Mouse (Mus musculus) midbrain, embryonic 10.5 days (tissue): ENCODE measurements around the gene Eci1. TPM values are rescaled to one million over a fixed set of nuclear protein-coding genes. Genes with fewer than 3 reads are reported as not detected.

Experiments used
- DNase-seq: peaks from one replicate; pipeline ENCODE4 v3.0.0-alpha.2; 2017; ENCODE audit warnings: low spot score
- H3K27ac ChIP-seq: fragments of 300-500 bp; sonication (generic); replicated peaks from 2 replicates; pipeline ENCODE4 v1.5.1; 2016; ENCODE audit warnings: mild to moderate bottlenecking
- H3K27me3 ChIP-seq: fragments of 300-500 bp; sonication (generic); 2 replicates; pipeline ENCODE4 v1.6.1; 2016; ENCODE audit warnings: low read depth, mild to moderate bottlenecking; ENCODE audit not compliant: poor library complexity, severe bottlenecking
- H3K36me3 ChIP-seq: fragments of 300-500 bp; sonication (generic); 2 replicates; pipeline ENCODE4 v1.6.1; 2016; ENCODE audit warnings: mild to moderate bottlenecking, moderate library complexity
- H3K4me1 ChIP-seq: fragments of 300-500 bp; sonication (generic); 2 replicates; pipeline ENCODE4 v1.6.1; 2016
- H3K4me3 ChIP-seq: fragments of 300-500 bp; sonication (generic); 2 replicates; pipeline ENCODE4 v1.5.1; 2016; ENCODE audit warnings: mild to moderate bottlenecking, moderate library complexity
- H3K9me3 ChIP-seq: fragments of 300-500 bp; sonication (generic); replicated peaks from 2 replicates; pipeline ENCODE4 v1.6.1; 2016; ENCODE audit warnings: mild to moderate bottlenecking
- WGBS: fragments of 180-500 bp; shearing (Covaris S2); methylation state at CpG from one replicate; pipeline ENCODE4 v1.1.7; 2016; 5-methylcytosine and 5-hydroxymethylcytosine counted together
- polyA plus RNA-seq: library from polyadenylated mRNA; unstranded; fragments of >200 nt; fragmentation: Nextera tagmentation; extraction: Ambion mirVana; gene quantifications from 2 replicates; pipeline ENCODE4 v1.2.1, GENCODE M21; 2016

Eci1 gene
- 78.8 and 82.4 TPM in 2 replicates for polyA plus RNA-seq

- peak; percentile 94 for DNase-seq
- Histone ChIP-seq H3K4me3 (peak within 1 kb of the TSS; percentile 89), H3K27ac (peak within 1 kb of the TSS; percentile 98), H3K4me1 (peaks cover 20% of the 10 kb centered on the region), H3K36me3 (peaks cover 59% of the 10 kb centered on the region), H3K9me3 (no peaks in the 10 kb centered on the region), H3K27me3 (no peaks in the 10 kb centered on the region)
- WGBS = under 1% methylated on average over 48 of the region's 48 CpGs
Observed at GRCm38 (mm10) chr17:24426471-24427169, at the start of gene Eci1. Eci1 (plus strand) TSS chr17:24426641.

DNA sequence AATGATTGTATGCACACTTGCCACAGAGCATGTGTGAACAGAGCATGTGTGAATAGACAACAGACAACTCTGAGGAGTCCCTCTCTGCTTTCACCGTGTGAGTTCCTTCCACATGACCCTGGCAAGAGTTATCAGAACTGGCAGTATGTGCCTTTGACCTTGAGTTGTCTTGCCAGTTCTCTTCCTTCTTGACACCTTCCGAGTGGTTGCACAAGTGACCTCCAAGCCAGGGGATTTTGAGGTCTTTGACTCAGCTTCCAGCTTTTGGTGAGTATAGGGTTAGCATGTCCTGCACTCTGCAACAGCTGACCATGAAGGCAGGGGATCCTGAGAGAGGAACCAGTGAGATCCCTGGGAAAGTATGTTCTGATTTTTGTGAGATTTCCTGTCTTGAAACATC, 47.9 kb upstream of the Eci1 start:
- H3K9me3 ChIP-seq = no peaks in the 10 kb centered on the region
- no peaks in the 10 kb centered on the region for H3K27me3 ChIP-seq
- DNase-seq = no peak
- 91% methylated on average over 2 of the region's 2 CpGs for WGBS
- H3K4me1 ChIP-seq = no peaks in the 10 kb centered on the region
- no peak overlapping the region for H3K27ac ChIP-seq
- H3K4me3 ChIP-seq = no peak overlapping the region
- H3K36me3 ChIP-seq = peaks cover 50% of the 10 kb centered on the region

DNA sequence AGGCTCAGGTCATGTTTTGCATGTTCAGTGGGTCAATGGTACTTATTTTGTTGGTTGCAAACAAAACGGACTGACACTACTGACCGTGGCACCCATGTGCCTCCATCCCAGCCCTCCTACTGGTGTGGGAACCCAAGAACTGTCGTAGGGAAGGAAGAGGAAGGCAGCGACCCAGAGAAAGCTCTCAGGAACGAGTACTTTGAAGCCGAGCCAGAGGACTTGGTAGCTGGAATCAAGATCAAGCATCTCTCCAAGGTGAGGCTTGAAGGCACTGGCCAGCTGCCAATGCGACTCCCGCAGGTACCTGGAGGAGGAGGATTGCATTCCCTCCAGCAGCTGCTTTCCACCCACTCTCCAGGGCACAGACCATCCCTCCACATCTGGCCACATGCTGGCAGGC, 42.7 kb upstream of the Eci1 start:
- 87% methylated on average over 8 of the region's 8 CpGs for WGBS
- no peak for DNase-seq
- Histone ChIP-seq H3K27me3 (no peaks in the 10 kb centered on the region), H3K9me3 (no peaks in the 10 kb centered on the region), H3K36me3 (peaks cover 59% of the 10 kb centered on the region), H3K27ac (no peak overlapping the region), H3K4me3 (no peak overlapping the region), H3K4me1 (no peaks in the 10 kb centered on the region)

DNA sequence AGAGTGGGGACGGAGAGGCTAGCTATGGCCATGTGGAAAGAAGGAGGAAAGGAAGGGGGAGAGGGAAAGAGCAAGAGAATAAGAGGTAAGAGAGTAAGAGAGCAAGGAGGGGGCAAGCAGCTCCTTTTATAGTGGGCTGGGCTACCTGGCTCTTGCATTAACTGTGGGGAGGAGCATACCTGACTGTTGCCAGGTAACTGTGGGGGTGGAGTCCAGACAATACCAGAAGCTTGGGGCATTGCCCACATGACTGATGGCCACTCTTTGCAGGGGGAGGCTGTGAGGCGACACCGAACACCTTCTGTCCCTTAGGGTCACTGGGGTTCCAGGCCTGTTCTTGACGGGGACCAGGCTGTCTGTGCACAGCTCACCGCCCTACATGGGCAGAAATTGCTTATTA, 37.7 kb upstream of the Eci1 start:
- Histone ChIP-seq H3K9me3 (no peaks in the 10 kb centered on the region), H3K27ac (no peak overlapping the region), H3K4me3 (no peak overlapping the region), H3K27me3 (no peaks in the 10 kb centered on the region), H3K4me1 (no peaks in the 10 kb centered on the region), H3K36me3 (peaks cover 46% of the 10 kb centered on the region)
- no peak for DNase-seq
- 88% methylated on average over 5 of the region's 5 CpGs for WGBS

DNA sequence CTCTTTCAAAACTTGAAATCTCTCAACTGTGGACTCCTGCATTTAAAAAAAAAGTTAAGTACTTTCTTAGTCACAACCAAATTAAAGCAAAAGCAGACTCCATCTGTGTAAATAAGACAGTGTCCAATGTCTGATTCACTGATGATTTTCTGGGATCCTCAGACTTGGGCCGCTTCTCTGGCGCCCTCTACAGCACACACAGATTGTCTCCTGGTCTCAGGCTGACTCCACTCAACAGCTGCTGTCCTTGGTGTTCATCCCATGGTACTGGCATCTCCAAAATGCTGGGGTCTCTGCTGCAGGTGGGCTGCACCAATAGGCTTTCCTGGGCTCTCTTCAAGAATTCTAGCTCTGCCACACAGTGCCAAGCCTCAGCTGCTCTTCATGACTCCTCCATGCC, 36.6 kb upstream of the Eci1 start:
- WGBS = 0% methylated on average over 2 of the region's 2 CpGs

DNA sequence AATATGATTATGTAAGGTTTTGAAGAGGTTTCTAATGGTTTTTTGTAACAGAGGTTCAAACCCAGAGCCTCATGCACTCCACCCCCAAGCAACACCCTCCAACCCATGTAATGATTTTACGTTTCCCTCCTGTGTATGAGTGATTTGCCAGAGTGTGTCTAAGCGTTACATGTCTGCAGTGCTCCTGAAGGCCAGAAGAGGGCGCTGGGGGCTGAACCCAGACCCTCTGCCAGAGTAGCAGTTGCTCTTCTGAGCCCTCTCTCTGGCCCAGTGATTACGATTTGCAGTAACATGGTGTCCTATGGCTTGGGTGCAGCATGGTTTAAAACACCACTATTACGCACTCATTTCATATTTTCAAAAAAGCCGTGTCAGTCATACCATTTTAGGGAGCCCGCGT, 35.3 kb upstream of the Eci1 start:
- 69% methylated on average over 8 of the region's 8 CpGs for WGBS
- Histone ChIP-seq H3K27me3 (no peaks in the 10 kb centered on the region), H3K27ac (no peak overlapping the region), H3K4me1 (no peaks in the 10 kb centered on the region), H3K36me3 (peaks cover 23% of the 10 kb centered on the region), H3K9me3 (no peaks in the 10 kb centered on the region), H3K4me3 (no peak overlapping the region)
- DNase-seq = no peak

More for the DNA sequence above, 36.6 kb upstream of the Eci1 start:
- Histone ChIP-seq H3K27ac (no peak overlapping the region), H3K36me3 (peaks cover 35% of the 10 kb centered on the region), H3K4me3 (no peak overlapping the region), H3K4me1 (no peaks in the 10 kb centered on the region), H3K27me3 (no peaks in the 10 kb centered on the region), H3K9me3 (no peaks in the 10 kb centered on the region)
- DNase-seq = peak; percentile 36

- H3K4me3 ChIP-seq = no peak overlapping the region
- 33% methylated on average over 4 of the region's 4 CpGs for WGBS
- peaks cover 15% of the 10 kb centered on the region for H3K36me3 ChIP-seq
- no peak for DNase-seq
- no peaks in the 10 kb centered on the region for H3K4me1 ChIP-seq
- no peak overlapping the region for H3K27ac ChIP-seq
- no peaks in the 10 kb centered on the region for H3K27me3 ChIP-seq
- H3K9me3 ChIP-seq = no peaks in the 10 kb centered on the region
Observed at GRCm38 (mm10) chr17:24393527-24393926, 32.9 kb upstream of the Eci1 start.

DNA sequence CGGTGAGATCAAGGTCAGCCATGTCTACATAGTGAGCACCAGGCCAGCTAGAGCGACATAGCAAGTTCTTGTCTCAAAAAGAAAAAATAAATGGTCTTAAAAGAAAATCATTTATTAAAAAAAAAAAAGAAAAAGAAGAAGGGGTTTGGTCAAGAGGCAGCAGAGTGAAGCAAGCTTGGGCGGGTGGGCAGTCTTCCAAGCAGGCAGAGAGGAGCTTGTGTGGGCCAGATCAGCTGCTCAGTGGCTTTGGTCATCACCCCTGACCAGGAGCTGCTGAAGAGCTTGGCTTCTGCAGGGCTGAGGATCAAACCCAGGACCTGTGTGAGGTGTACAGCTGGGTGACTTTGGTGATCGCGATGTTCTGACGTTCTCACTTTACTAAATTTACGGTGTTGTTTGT, 32.0 kb upstream of the Eci1 start:
- Histone ChIP-seq H3K27ac (no peak overlapping the region), H3K27me3 (no peaks in the 10 kb centered on the region), H3K4me1 (no peaks in the 10 kb centered on the region), H3K4me3 (no peak overlapping the region), H3K36me3 (peaks cover 17% of the 10 kb centered on the region), H3K9me3 (no peaks in the 10 kb centered on the region)
- DNase-seq = no peak
- 92% methylated on average over 7 of the region's 7 CpGs for WGBS

DNA sequence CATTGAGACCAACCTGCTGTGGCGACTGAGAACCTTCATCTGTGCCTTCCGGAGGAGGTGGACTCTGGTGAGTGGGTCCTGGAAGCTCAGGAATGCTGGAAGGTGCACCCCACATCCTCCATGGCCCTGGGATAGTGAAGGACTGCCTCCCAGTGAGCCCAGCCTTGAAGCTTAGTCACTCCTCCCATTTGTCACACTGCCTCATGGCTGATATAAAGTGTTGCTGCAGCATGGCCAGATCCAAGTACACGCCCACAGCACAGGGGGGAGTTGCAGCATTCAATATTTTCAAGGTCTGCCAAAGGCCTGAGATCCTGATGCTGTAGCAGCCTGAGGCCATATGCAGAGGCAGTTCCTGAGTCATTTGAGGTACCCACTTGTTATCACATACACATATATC, 24.1 kb upstream of the Eci1 start:
- 72% methylated on average over 3 of the region's 3 CpGs for WGBS
- Histone ChIP-seq H3K27ac (no peak overlapping the region), H3K4me1 (no peaks in the 10 kb centered on the region), H3K27me3 (no peaks in the 10 kb centered on the region), H3K36me3 (peaks cover 77% of the 10 kb centered on the region), H3K4me3 (no peak overlapping the region), H3K9me3 (no peaks in the 10 kb centered on the region)
- DNase-seq = no peak

DNA sequence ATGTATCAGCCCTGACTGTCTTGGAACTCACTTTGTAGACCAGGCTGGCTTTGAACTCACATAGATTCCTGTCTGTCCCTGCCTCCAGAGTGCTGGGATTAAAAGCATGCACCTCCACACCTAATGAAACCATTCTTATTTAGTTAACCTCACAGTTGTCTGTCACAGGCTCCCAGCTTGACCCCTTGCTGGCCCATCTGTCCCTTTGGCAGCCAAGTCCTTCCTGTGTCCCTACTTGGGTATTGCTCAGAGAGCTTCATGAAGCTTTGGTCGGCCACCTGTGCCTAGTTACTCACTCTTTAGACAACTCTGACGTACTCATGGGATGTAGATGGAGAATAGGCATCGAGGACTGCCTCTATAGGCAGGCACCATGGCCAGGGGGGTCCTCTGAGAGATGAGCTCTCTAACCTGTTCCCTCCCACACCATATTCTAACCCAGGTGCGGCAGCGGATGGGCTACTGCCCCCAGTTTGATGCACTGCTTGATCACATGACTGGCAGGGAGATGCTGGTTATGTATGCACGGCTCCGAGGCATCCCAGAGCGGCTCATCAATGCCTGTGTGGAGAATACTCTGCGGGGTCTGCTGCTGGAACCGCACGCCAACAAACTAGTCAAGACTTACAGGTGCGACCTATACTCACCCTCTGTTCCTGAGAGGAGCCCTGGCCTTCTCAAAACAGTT, 19.2 kb upstream of the Eci1 start:
- peaks cover 80% of the 10 kb centered on the region for H3K36me3 ChIP-seq
- 90% methylated on average over 12 of the region's 12 CpGs for WGBS
- H3K27ac ChIP-seq = no peak overlapping the region
- no peak overlapping the region for H3K4me3 ChIP-seq
- DNase-seq = no peak
- no peaks in the 10 kb centered on the region for H3K27me3 ChIP-seq
- H3K9me3 ChIP-seq = no peaks in the 10 kb centered on the region
- no peaks in the 10 kb centered on the region for H3K4me1 ChIP-seq

- H3K9me3 ChIP-seq = no peaks in the 10 kb centered on the region
Observed at GRCm38 (mm10) chr17:24413557-24414211, 12.8 kb upstream of the Eci1 start.

GRCm38 (mm10) chr17:24414230-24414976, 12.0 kb upstream of the Eci1 start, which contains the start of gene Rnps1:
Rnps1 (plus strand) TSS chr17:24414565.
- peak; percentile 100 for DNase-seq
- Histone ChIP-seq H3K36me3 (peaks cover 54% of the 10 kb centered on the region), H3K4me3 (peak within 1 kb of the TSS; percentile 79), H3K4me1 (peaks cover 37% of the 10 kb centered on the region), H3K27ac (peak within 1 kb of the TSS; percentile 97), H3K9me3 (no peaks in the 10 kb centered on the region), H3K27me3 (no peaks in the 10 kb centered on the region)
- under 1% methylated on average over 64 of the region's 64 CpGs for WGBS

More at GRCm38 (mm10) chr17:24413557-24414211, 12.8 kb upstream of the Eci1 start:
- no peak for DNase-seq
- Histone ChIP-seq H3K27ac (peak overlapping the region; percentile 97), H3K4me3 (peak overlapping the region; percentile 79), H3K4me1 (peaks cover 37% of the 10 kb centered on the region), H3K27me3 (no peaks in the 10 kb centered on the region), H3K36me3 (peaks cover 54% of the 10 kb centered on the region)
- WGBS = 37% methylated on average over 22 of the region's 22 CpGs
